Mouse (Mus musculus) heart, embryonic 15.5 days (tissue): ENCODE results near the gene Txnrd1. TPM values are rescaled to one million over a fixed set of nuclear protein-coding genes. Genes with fewer than 3 reads are reported as not detected.
A peak's percentile ranks its signal among the peaks of the same experiment; 100 is the strongest.

Experiments
- ATAC-seq: fragments of 200-750 bp; cut with Nextera tagmentation; replicated peaks from 2 replicates; pipeline ENCODE4 v1.8.0; 2017; ENCODE audit warnings: low read depth, moderate TSS enrichment; ENCODE audit not compliant: insufficient number of reproducible peaks, insufficient read depth, low FRiP score
- H3K27ac ChIP-seq: fragments of 300-500 bp; sonication (generic); 2 replicates; pipeline ENCODE4 v1.5.1; 2015; ENCODE audit warnings: mild to moderate bottlenecking, inconsistent platforms
- H3K27me3 ChIP-seq: fragments of 300-500 bp; sonication (generic); 2 replicates; pipeline ENCODE4 v1.6.1; 2015; ENCODE audit warnings: inconsistent platforms
- H3K36me3 ChIP-seq: fragments of 300-500 bp; sonication (generic); 2 replicates; pipeline ENCODE4 v1.6.1; 2015; ENCODE audit warnings: mild to moderate bottlenecking, inconsistent platforms
- H3K4me1 ChIP-seq: fragments of 300-500 bp; sonication (generic); replicated peaks from 2 replicates; pipeline ENCODE4 v1.6.1; 2015; ENCODE audit warnings: inconsistent platforms
- H3K4me2 ChIP-seq: fragments of 300-500 bp; sonication (generic); 2 replicates; pipeline ENCODE4 v1.6.1; 2015; ENCODE audit warnings: inconsistent platforms, mild to moderate bottlenecking, moderate library complexity
- H3K4me3 ChIP-seq: fragments of 300-500 bp; sonication (generic); 2 replicates; pipeline ENCODE4 v1.5.1; 2015; ENCODE audit warnings: mild to moderate bottlenecking, inconsistent platforms
- H3K9ac ChIP-seq: fragments of 300-500 bp; sonication (generic); 2 replicates; pipeline ENCODE4 v1.6.1; 2015; ENCODE audit warnings: mild to moderate bottlenecking, inconsistent platforms
- H3K9me3 ChIP-seq: fragments of 300-500 bp; sonication (generic); replicated peaks from 2 replicates; pipeline ENCODE4 v1.6.1; 2016; ENCODE audit warnings: inconsistent platforms
- WGBS: fragments of 180-500 bp; shearing (Covaris S2); methylation state at CpG from one replicate; pipeline ENCODE4 v1.1.7; 2015; ENCODE audit warnings: mixed read lengths; 5-methylcytosine and 5-hydroxymethylcytosine counted together
- polyA plus RNA-seq: library from polyadenylated mRNA; unstranded; fragments of >200 nt; fragmentation: Nextera tagmentation; extraction: Ambion mirVana; gene quantifications from 2 replicates; pipeline ENCODE4 v1.2.1, GENCODE M21; 2015

The Txnrd1 gene
- polyA plus RNA-seq, 1 experiment from 2014 or later, result 53.6 TPM

GRCm38 (mm10) chr10:82849686-82850353 lies 16.1 kb downstream of the Txnrd1 start:
- H3K4me1 ChIP-seq, result no peaks in the 10 kb centered on the region
- H3K27me3 ChIP-seq, result no peaks in the 10 kb centered on the region
- H3K27ac ChIP-seq, result no peak overlapping the region
- no peak overlapping the region for H3K4me3 ChIP-seq
- H3K36me3 ChIP-seq, result no peaks in the 10 kb centered on the region
- no peak overlapping the region for H3K4me2 ChIP-seq
- no peak for ATAC-seq
- no peak overlapping the region for H3K9ac ChIP-seq
- H3K9me3 ChIP-seq, result no peaks in the 10 kb centered on the region
- 71% methylated on average over 16 of the region's 16 CpGs for WGBS

- no peak overlapping the region for H3K27ac ChIP-seq
- 83% methylated on average over 5 of the region's 5 CpGs for WGBS
- no peaks in the 10 kb centered on the region for H3K27me3 ChIP-seq
- H3K4me3 ChIP-seq, result no peak overlapping the region
- H3K4me1 ChIP-seq, result no peaks in the 10 kb centered on the region
- no peaks in the 10 kb centered on the region for H3K36me3 ChIP-seq
- H3K9ac ChIP-seq, result no peak overlapping the region
- no peaks in the 10 kb centered on the region for H3K9me3 ChIP-seq
- no peak overlapping the region for H3K4me2 ChIP-seq
- no peak for ATAC-seq
Measured at GRCm38 (mm10) chr10:82850354-82850752, 16.6 kb downstream of the Txnrd1 start.

- Histone ChIP-seq H3K36me3 (no peaks in the 10 kb centered on the region), H3K4me1 (no peaks in the 10 kb centered on the region), H3K9ac (no peak overlapping the region), H3K4me2 (no peak overlapping the region), H3K27me3 (no peaks in the 10 kb centered on the region), H3K27ac (no peak overlapping the region), H3K4me3 (no peak overlapping the region), H3K9me3 (no peaks in the 10 kb centered on the region)
- ATAC-seq, result no peak
- WGBS, result 74% methylated on average over 6 of the region's 6 CpGs
Measured at GRCm38 (mm10) chr10:82851751-82852150, 18.0 kb downstream of the Txnrd1 start.

GRCm38 (mm10) chr10:82858032-82858680 lies 24.4 kb downstream of the Txnrd1 start:
- WGBS, result 47% methylated on average over 10 of the region's 10 CpGs

GRCm38 (mm10) chr10:82858691-82859532 lies 25.2 kb downstream of the Txnrd1 start:
- Histone ChIP-seq H3K9me3 (no peaks in the 10 kb centered on the region), H3K4me3 (peak overlapping the region; percentile 79), H3K27ac (peak overlapping the region; percentile 94), H3K4me2 (peak overlapping the region; percentile 76), H3K9ac (peak overlapping the region; percentile 72), H3K36me3 (peaks cover 5% of the 10 kb centered on the region), H3K4me1 (peaks cover 36% of the 10 kb centered on the region), H3K27me3 (no peaks in the 10 kb centered on the region)
- ATAC-seq, result peak; percentile 85
- WGBS, result under 1% methylated on average over 49 of the region's 49 CpGs

More at GRCm38 (mm10) chr10:82858032-82858680, 24.4 kb downstream of the Txnrd1 start:
- no peaks in the 10 kb centered on the region for H3K9me3 ChIP-seq
- H3K4me3 ChIP-seq, result peak overlapping the region; percentile 79
- H3K4me1 ChIP-seq, result peaks cover 29% of the 10 kb centered on the region
- no peaks in the 10 kb centered on the region for H3K36me3 ChIP-seq
- H3K9ac ChIP-seq, result peak overlapping the region; percentile 72; the same call in 1 of the 2 replicates
- H3K4me2 ChIP-seq, result peak overlapping the region; percentile 76
- ATAC-seq, result no peak
- H3K27ac ChIP-seq, result peak overlapping the region; percentile 94
- no peaks in the 10 kb centered on the region for H3K27me3 ChIP-seq

GRCm38 (mm10) chr10:82859533-82859915 lies 25.8 kb downstream of the Txnrd1 start:
- H3K9ac ChIP-seq, result peak overlapping the region; percentile 72
- no peaks in the 10 kb centered on the region for H3K9me3 ChIP-seq
- H3K4me3 ChIP-seq, result peak overlapping the region; percentile 79
- peak overlapping the region; percentile 94 for H3K27ac ChIP-seq
- peak; percentile 47; the same call in 1 of the 2 replicates for ATAC-seq
- H3K4me1 ChIP-seq, result peaks cover 40% of the 10 kb centered on the region
- WGBS, result under 1% methylated on average over 8 of the region's 8 CpGs
- H3K36me3 ChIP-seq, result peaks cover 12% of the 10 kb centered on the region
- peak overlapping the region; percentile 76 for H3K4me2 ChIP-seq
- no peaks in the 10 kb centered on the region for H3K27me3 ChIP-seq

GRCm38 (mm10) chr10:82860181-82860928 lies 26.6 kb downstream of the Txnrd1 start:
- Histone ChIP-seq H3K4me3 (peak overlapping the region; percentile 79), H3K9ac (peak overlapping the region; percentile 81), H3K36me3 (peaks cover 14% of the 10 kb centered on the region), H3K27ac (peak overlapping the region; percentile 94), H3K4me2 (peak overlapping the region; percentile 76), H3K4me1 (peaks cover 40% of the 10 kb centered on the region), H3K27me3 (no peaks in the 10 kb centered on the region), H3K9me3 (no peaks in the 10 kb centered on the region)
- under 1% methylated on average over 50 of the region's 50 CpGs for WGBS
- peak; percentile 62 for ATAC-seq

GRCm38 (mm10) chr10:82860929-82861315 lies 27.2 kb downstream of the Txnrd1 start:
- Histone ChIP-seq H3K4me2 (peak overlapping the region; percentile 76), H3K9ac (peak overlapping the region; percentile 81), H3K27me3 (no peaks in the 10 kb centered on the region), H3K27ac (peak overlapping the region; percentile 94), H3K4me1 (peaks cover 44% of the 10 kb centered on the region), H3K36me3 (peaks cover 14% of the 10 kb centered on the region), H3K4me3 (peak overlapping the region; percentile 79), H3K9me3 (no peaks in the 10 kb centered on the region)
- ATAC-seq, result no peak
- 7% methylated on average over 8 of the region's 8 CpGs for WGBS

GRCm38 (mm10) chr10:82863106-82863680 lies 29.4 kb downstream of the Txnrd1 start:
- ATAC-seq, result no peak
- Histone ChIP-seq H3K27ac (peak overlapping the region; percentile 16; the same call in 1 of the 2 replicates), H3K4me3 (no peak overlapping the region), H3K27me3 (no peaks in the 10 kb centered on the region), H3K4me1 (peaks cover 47% of the 10 kb centered on the region), H3K9me3 (no peaks in the 10 kb centered on the region), H3K36me3 (peaks cover 20% of the 10 kb centered on the region), H3K9ac (no peak overlapping the region), H3K4me2 (no peak overlapping the region)
- 51% methylated on average over 5 of the region's 5 CpGs for WGBS

- Histone ChIP-seq H3K27ac (0 out of 2 replicates have a peak overlapping the region, but pooled peaks have one; percentile 16), H3K4me3 (no peak overlapping the region), H3K4me1 (peaks cover 42% of the 10 kb centered on the region), H3K4me2 (no peak overlapping the region), H3K27me3 (no peaks in the 10 kb centered on the region), H3K9ac (no peak overlapping the region), H3K9me3 (no peaks in the 10 kb centered on the region), H3K36me3 (peaks cover 20% of the 10 kb centered on the region)
- WGBS, result 56% methylated on average over 7 of the region's 7 CpGs
- ATAC-seq, result no peak
Measured at GRCm38 (mm10) chr10:82863827-82864226, 30.1 kb downstream of the Txnrd1 start.
